Mouse (Mus musculus) spleen, adult 18-20 months (tissue): ENCODE results near the gene Mest.

Experiments used
- DNase-seq, 2 experiments: peaks; one replicate each; pipeline ENCODE4 v3.0.0; 2022; ENCODE audit warnings: mixed read lengths in 2 of 2

Mest gene

DNA sequence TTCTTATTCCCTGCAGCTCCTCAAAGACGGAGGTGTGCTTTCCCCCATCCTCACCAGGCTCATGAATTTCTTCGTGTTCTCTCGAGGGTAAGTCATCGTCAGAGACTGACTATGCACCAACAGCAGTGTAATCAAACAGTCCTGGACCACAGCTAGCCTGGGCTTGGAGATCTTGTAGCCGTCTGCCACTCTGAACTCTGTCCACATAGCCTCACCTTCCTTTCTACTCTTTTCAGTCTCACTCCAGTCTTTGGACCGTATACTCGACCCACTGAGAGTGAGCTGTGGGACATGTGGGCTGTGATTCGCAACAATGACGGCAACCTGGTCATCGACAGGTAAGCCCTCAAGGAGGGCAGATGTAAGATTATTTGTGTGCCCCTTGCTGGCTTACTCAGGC is 21.5 kb downstream of the Mest start:
- no peak for DNase-seq

DNA sequence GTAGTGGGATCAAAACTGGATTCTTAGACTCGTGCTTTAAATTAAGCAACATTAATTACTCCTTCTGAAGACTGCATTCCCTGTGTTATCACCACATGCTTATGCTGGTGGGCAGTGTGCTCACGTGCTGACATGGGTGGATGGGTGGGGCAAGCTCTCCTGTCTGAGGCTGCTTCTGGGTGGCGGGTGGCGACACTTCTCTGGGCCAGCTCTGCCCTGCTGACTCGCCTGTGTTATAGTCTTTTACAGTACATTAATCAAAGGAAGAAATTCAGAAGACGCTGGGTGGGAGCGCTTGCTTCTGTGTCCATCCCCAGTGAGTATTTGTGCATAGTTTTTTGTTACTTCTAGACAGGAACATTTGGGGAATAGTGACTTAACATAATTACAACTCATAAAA is 22.2 kb downstream of the Mest start:
- no peak for DNase-seq

DNA sequence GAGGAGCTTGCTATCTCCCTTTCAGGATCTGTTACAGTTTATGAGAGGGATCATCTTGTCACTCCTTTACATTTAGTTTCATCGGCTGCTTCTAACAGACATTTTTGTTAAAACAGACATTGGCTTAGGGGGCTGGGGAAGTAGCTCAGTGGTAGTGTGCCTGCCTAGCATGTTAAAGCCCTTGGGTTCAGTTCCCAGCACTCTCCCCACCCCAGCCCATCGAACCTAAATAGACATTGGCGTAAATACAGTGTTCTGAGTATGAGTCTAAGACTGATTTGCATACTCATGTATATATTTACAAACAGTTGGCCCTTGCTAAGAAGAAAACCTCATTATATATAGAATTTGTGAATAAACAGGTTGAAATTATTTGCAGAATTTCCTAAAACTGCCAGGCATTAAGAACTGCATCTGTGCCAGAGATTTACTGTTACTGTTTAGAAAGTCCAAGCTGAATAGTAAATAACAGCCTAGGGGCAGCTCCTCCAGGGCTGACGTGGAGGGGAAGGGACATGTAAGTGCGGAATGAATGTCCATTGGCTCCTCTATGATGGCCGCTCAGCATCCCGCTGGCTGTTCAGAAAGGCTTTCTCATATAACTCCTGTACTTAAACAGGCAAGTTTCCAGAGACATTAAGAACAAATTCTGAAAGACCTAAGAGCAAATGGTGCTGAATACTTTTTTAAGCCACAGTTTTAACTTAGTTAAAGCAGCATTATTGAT is 24.4 kb downstream of the Mest start:
- no peak for DNase-seq

DNA sequence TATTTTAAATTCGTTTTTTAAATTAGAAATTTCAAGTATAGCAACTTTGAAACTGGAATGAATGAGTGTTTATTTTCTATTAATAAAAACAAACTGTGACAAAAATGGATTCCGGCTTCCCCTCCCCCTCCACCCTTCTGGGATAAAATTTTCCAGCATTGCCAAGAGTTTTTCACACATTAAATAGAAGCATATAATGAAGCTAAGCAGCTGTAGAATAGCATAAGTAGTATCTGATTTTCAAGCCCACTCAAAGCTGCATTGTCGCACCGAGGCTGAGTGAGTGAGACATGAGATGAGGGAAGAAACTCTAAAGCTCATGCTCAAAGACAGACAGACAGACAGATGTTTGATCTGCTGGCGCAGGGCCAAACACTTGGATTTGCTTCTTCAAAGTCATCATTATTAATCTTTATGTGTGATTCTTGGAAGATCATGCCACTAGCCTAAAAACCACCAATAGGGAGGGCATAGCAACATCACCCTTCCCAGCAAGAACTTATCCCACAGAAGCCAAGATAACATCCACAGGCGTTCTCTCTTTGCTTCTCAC is 25.1 kb downstream of the Mest start:
- DNase-seq: no peak

DNA sequence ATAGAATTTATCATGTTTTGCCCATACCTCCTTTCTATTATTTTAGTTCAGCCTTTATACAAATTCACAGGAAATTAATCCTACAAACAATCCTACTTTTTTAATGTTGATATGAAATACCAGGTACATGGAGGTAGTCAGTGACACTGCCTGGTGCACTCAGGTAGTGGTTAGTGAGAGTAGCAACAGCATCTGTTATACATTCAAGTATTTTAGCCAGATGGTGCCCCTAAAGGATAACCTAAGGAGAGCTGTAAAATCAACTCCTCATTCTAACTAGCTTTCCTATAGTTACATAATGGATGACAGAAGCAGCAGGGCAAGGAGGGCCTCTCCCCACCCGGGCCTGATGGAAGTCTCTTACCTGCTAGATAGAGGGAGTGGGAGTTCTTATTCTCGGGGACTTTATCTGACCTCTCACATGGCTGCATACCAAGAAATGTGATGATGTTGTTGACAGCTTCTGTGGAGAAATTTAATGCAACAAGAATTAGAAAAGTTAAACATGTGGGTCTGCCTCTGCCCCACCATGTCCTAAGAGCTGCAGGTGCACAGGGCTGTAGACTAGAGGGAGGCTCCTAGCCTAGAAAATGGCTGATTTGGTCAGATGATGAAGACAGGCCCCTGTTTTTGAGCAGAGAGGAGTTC is 25.8 kb downstream of the Mest start:
- DNase-seq: no peak

DNA sequence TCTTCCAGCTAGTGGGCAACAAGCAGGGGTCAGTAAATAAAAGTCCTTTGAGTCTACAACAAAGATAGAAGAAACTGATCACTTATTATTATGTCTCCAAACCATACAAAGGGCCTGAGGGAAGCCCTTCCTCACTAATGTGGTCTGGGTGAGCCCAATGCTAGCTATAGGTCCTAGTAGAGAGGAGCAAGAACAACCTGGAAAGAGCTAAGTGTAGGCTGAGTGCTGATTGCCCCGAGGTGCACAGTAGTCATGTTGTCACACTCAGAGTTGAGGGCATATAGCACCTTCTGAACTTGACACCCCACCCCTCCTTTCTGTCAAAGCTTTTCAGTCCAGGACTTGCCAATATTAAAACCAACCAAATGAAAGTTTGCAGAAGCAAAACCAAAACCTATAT is 26.5 kb downstream of the Mest start:
- no peak for DNase-seq

DNA sequence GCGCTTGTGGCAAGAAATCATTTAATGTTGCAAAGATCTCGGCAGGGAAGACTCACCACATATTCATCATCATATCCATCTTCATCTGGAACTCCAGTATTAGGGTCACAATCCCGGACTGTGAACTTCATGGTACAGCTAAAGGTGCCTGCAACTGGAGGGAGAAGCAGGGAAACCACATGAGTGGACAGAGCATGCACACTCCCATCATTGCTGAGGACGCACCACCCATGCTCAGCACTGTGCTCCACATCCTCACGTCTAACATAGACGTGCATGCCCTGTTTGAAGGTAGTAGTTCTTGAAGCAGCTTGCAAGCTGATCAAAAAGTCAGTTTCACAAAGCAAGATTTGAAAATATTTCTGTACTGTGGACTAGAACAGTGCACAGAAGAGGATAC is 27.1 kb downstream of the Mest start:
- no peak for DNase-seq

DNA sequence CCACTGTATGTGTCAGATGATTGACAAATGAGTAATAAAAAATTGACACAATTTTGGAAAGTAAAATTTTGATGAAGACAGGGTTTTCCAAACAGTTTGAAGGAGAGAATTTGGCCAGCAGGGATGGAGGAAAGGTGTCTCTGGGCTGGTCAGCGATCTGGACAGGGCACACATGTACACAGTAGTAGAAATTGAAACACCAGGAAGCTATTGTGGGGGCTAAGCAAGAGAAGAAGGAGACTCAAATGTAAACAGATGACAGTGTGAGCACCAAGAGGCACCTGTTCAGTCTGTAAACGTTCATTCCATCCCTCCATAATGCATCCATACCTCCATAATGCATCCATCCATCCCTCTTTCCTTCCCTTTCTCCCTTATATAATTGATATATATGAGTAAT is 27.9 kb downstream of the Mest start:
- DNase-seq: no peak
